Mouse (Mus musculus): ENCODE measurements around the gene Gm3055. TPM values are rescaled to one million over a fixed set of nuclear protein-coding genes. Genes with fewer than 3 reads are reported as not detected.
"Not testable (repeated sequence)": the region's sequence is repeated elsewhere in the genome, so short reads cannot be mapped to it uniquely, and the experiment has no call there.

Gene Gm3055
- polyA plus RNA-seq (2015; fragmentation: Nextera tagmentation; extraction: Ambion mirVana) = 18.0 and 20.3 TPM in 2 replicates

GRCm38 (mm10) chr10:81770506-81771403 lies at the start of gene Gm3055:
Gm3055 (minus strand) TSS chr10:81771161.
- no CpG with 5 or more reads among the region's 43 CpGs for WGBS
- not testable (repeated sequence) for H3K36me3 ChIP-seq (ENCODE audit: control insufficient read depth, insufficient read depth, low read length); H3K27me3 ChIP-seq (ENCODE audit: control insufficient read depth, insufficient read depth, low read depth, low read length); H3K4me2 ChIP-seq (ENCODE audit: low read length); H3K9ac ChIP-seq (ENCODE audit: low read depth, low read length); H3K27ac ChIP-seq (ENCODE audit: low read length); H3K4me1 ChIP-seq (ENCODE audit: control insufficient read depth, insufficient read depth, low read length); H3K4me3 ChIP-seq (ENCODE audit: low read depth, low read length); H3K9me3 ChIP-seq (replicated peaks; ENCODE audit: control insufficient read depth, low read length, poor library complexity, severe bottlenecking)
- peak; percentile 98 for ATAC-seq

- H3K4me3 ChIP-seq (ENCODE audit: low read depth, low read length); H3K27ac ChIP-seq (ENCODE audit: low read length): not testable (repeated sequence)
Measured at GRCm38 (mm10) chr10:81811899-81812298, 40.9 kb upstream of the Gm3055 start, which contains the start of gene Gm4767. Gm4767 (plus strand) TSS chr10:81812186.

GRCm38 (mm10) chr10:81771404-81771777 lies 430 bp upstream of the Gm3055 start:
- H3K9ac ChIP-seq (ENCODE audit: low read depth, low read length); H3K9me3 ChIP-seq (replicated peaks; ENCODE audit: control insufficient read depth, low read length, poor library complexity, severe bottlenecking); H3K4me2 ChIP-seq (ENCODE audit: low read length); H3K27ac ChIP-seq (ENCODE audit: low read length); H3K36me3 ChIP-seq (ENCODE audit: control insufficient read depth, insufficient read depth, low read length); H3K27me3 ChIP-seq (ENCODE audit: control insufficient read depth, insufficient read depth, low read depth, low read length); H3K4me3 ChIP-seq (ENCODE audit: low read depth, low read length); H3K4me1 ChIP-seq (ENCODE audit: control insufficient read depth, insufficient read depth, low read length): not testable (repeated sequence)
- WGBS = no CpG with 5 or more reads among the region's 3 CpGs
- ATAC-seq = peak; percentile 49; the same call in 1 of the 2 replicates

More at GRCm38 (mm10) chr10:81811899-81812298, 40.9 kb upstream of the Gm3055 start, which contains the start of gene Gm4767:
- H3K9me3 ChIP-seq (replicated peaks; ENCODE audit: control insufficient read depth, low read length, poor library complexity, severe bottlenecking); H3K4me2 ChIP-seq (ENCODE audit: low read length); H3K27me3 ChIP-seq (ENCODE audit: control insufficient read depth, insufficient read depth, low read depth, low read length); H3K9ac ChIP-seq (ENCODE audit: low read depth, low read length); H3K4me1 ChIP-seq (ENCODE audit: control insufficient read depth, insufficient read depth, low read length); H3K36me3 ChIP-seq (ENCODE audit: control insufficient read depth, insufficient read depth, low read length); ATAC-seq: not testable (repeated sequence)
- WGBS = 36% methylated on average over 12 of the region's 20 CpGs

DNA sequence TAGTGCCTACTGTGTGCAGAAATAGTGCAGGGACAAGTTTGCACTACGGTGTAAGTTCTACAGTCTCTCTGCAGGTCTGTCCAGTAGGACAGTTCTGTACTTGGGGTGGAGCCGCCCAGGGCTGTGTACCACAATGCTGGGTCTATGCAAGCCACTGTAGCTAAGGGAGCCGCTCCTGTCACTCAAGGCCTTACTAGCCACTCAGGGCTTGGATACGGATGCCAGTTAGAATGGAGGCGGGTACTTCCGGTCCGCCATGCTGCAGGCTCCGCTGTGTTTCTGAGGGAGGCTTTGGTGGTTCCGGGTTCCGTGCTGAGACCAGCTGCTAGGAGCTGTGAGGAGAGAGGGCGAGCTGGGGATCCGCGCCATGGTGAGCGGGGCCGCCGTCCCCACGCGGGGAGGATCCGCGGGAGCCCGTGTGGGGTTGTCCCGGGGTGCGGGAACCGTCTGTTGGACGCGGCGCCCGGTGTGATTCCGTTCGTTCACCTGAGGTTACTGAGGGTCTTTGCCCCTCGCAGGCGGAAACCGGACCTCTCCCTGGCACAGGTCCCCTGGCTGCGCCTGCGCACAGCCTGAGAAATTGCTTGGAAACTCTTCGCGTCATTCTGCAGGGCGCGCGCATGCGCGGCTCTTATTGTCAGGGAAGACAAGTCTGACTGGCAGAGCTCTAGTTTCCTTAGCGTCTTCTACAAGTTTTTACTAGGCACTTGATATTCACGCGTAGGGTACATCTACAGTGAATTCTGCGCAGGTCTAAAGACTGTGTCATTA lies 66.2 kb downstream of the Gm3055 start, which contains the start of gene Zfp433:
Zfp433 (plus strand) TSS at position 295 of the 771 bp plus-strand sequence.
- H3K27me3 ChIP-seq (ENCODE audit: control insufficient read depth, insufficient read depth, low read depth, low read length); H3K27ac ChIP-seq (ENCODE audit: low read length); H3K4me3 ChIP-seq (ENCODE audit: low read depth, low read length); H3K9ac ChIP-seq (ENCODE audit: low read depth, low read length); H3K36me3 ChIP-seq (ENCODE audit: control insufficient read depth, insufficient read depth, low read length); H3K9me3 ChIP-seq (replicated peaks; ENCODE audit: control insufficient read depth, low read length, poor library complexity, severe bottlenecking); H3K4me2 ChIP-seq (ENCODE audit: low read length); H3K4me1 ChIP-seq (ENCODE audit: control insufficient read depth, insufficient read depth, low read length): not testable (repeated sequence)
- peak; percentile 100 for ATAC-seq
- WGBS = no CpG with 5 or more reads among the region's 46 CpGs

Other genes with a start within 250 kb of the Gm3055 start
- 0.80 and 0.87 TPM in 2 replicates for gene Gna15, start 246.9 kb downstream of the Gm3055 start, polyA plus RNA-seq (2015; fragmentation: Nextera tagmentation; extraction: Ambion mirVana)
- gene Gna11, start 226.0 kb downstream of the Gm3055 start, polyA plus RNA-seq (2015; fragmentation: Nextera tagmentation; extraction: Ambion mirVana) = 89.7 and 90.2 TPM in 2 replicates
- gene Aes, start 211.7 kb downstream of the Gm3055 start, polyA plus RNA-seq (2015; fragmentation: Nextera tagmentation; extraction: Ambion mirVana) = 700 and 706 TPM in 2 replicates
- gene Tle2, start 196.6 kb downstream of the Gm3055 start, polyA plus RNA-seq (2015; fragmentation: Nextera tagmentation; extraction: Ambion mirVana) = 39.0 and 54.8 TPM in 2 replicates
- gene Tle6, start 170.1 kb downstream of the Gm3055 start, polyA plus RNA-seq (2015; fragmentation: Nextera tagmentation; extraction: Ambion mirVana) = 4.3 and 5.2 TPM in 2 replicates
- gene BC025920, start 164.9 kb downstream of the Gm3055 start, polyA plus RNA-seq (2015; fragmentation: Nextera tagmentation; extraction: Ambion mirVana) = 1.9 and 2.0 TPM in 2 replicates
- gene Sirt6, start 143.4 kb downstream of the Gm3055 start, polyA plus RNA-seq (2015; fragmentation: Nextera tagmentation; extraction: Ambion mirVana) = 51.3 and 52.3 TPM in 2 replicates
- gene Ankrd24, start 142.6 kb downstream of the Gm3055 start, polyA plus RNA-seq (2015; fragmentation: Nextera tagmentation; extraction: Ambion mirVana) = 18.4 and 18.6 TPM in 2 replicates
- gene Gm10778, start 122.1 kb downstream of the Gm3055 start, polyA plus RNA-seq (2015; fragmentation: Nextera tagmentation; extraction: Ambion mirVana) = 6.8 and 7.0 TPM in 2 replicates
- 16.0 and 19.6 TPM in 2 replicates for gene Zfp433, start 66.3 kb downstream of the Gm3055 start, polyA plus RNA-seq (2015; fragmentation: Nextera tagmentation; extraction: Ambion mirVana)
- 3.7 and 3.8 TPM in 2 replicates for gene Gm4767, start 41.0 kb upstream of the Gm3055 start, polyA plus RNA-seq (2015; fragmentation: Nextera tagmentation; extraction: Ambion mirVana)
- gene Gm32687, start 92.8 kb upstream of the Gm3055 start, polyA plus RNA-seq (2015; fragmentation: Nextera tagmentation; extraction: Ambion mirVana) = 9.1 and 10.8 TPM in 2 replicates
- 7.4 and 8.2 TPM in 2 replicates for gene Zfp781, start 159.3 kb upstream of the Gm3055 start, polyA plus RNA-seq (2015; fragmentation: Nextera tagmentation; extraction: Ambion mirVana)

All from midbrain, embryonic 16.5 days (tissue).